Mouse (Mus musculus) erythroid progenitor cell, adult 5-6 weeks (primary cell): ENCODE results near the gene Tac2. TPM values are rescaled to one million over a fixed set of nuclear protein-coding genes. Genes with fewer than 3 reads are reported as not detected.
"Not testable (repeated sequence)": the region's sequence is repeated elsewhere in the genome, so short reads cannot be mapped to it uniquely, and the experiment has no call there.

Source experiments
- ATAC-seq: replicated peaks from 2 replicates; pipeline ENCODE4 v1.8.0; 2016; ENCODE audit warnings: moderate number of reproducible peaks, mild to moderate bottlenecking, moderate TSS enrichment, inconsistent platforms; ENCODE audit not compliant: poor library complexity, low FRiP score, severe bottlenecking
- total RNA-seq, 2 experiments: library from RNA; stranded (forward) in 1 of 2; stranded (reverse) in 1 of 2; fragments of 150-400 nt in 1 of 2; fragments of 186-747, 209-891 nt in 1 of 2; gene quantifications; 2 replicates each; pipeline versions ENCODE4 v1.2.3 to v1.2.4; 2015 to 2017; ENCODE audit warnings: low replicate concordance in 2 of 2

Gene Tac2
- total RNA-seq, 2 experiments from 2014 or later = 20.4 to 51.1 TPM

- no peak for ATAC-seq
Observed at GRCm38 (mm10) chr10:127754566-127755166, 30.4 kb downstream of the Tac2 start.

GRCm38 (mm10) chr10:127755246-127755645 is 31.0 kb downstream of the Tac2 start:
- no peak for ATAC-seq

- ATAC-seq = no peak
Observed at GRCm38 (mm10) chr10:127755770-127756468, 31.6 kb downstream of the Tac2 start.

GRCm38 (mm10) chr10:127759181-127760110 is 35.2 kb downstream of the Tac2 start, which contains the start of the genes Rdh1 and Rdh16f1:
Gene Rdh1 (plus strand): TSS chr10:127759721.
Gene Rdh16f1 (plus strand): TSS chr10:127759787.
- ATAC-seq = no peak

- ATAC-seq = not testable (repeated sequence)
Observed at GRCm38 (mm10) chr10:127762926-127763325, 38.6 kb downstream of the Tac2 start.

GRCm38 (mm10) chr10:127763914-127764680 is 39.8 kb downstream of the Tac2 start:
- ATAC-seq = no peak

GRCm38 (mm10) chr10:127766564-127766963 is 42.3 kb downstream of the Tac2 start:
- ATAC-seq = no peak

GRCm38 (mm10) chr10:127776011-127776410 is 51.7 kb downstream of the Tac2 start, which contains the start of gene Rdh9:
Gene Rdh9 (plus strand): TSS chr10:127776386.
- ATAC-seq = no peak

Other genes with a start within 250 kb of the Tac2 start
- gene Stac3, start 222.8 kb upstream of the Tac2 start, total RNA-seq (2015; ENCODE audit: low replicate concordance) = not detected in 2 replicates
- gene Stac3, start 222.8 kb upstream of the Tac2 start, total RNA-seq (2017; ENCODE audit: low replicate concordance) = not detected in 2 replicates
- gene Ndufa4l2, start 209.5 kb upstream of the Tac2 start, total RNA-seq (2015; ENCODE audit: low replicate concordance) = not detected in 2 replicates
- not detected in 2 replicates for gene Ndufa4l2, start 209.5 kb upstream of the Tac2 start, total RNA-seq (2017; ENCODE audit: low replicate concordance)
- 17.2 and 28.1 TPM in 2 replicates for gene Shmt2, start 202.0 kb upstream of the Tac2 start, total RNA-seq (2015; ENCODE audit: low replicate concordance)
- gene Shmt2, start 202.0 kb upstream of the Tac2 start, total RNA-seq (2017; ENCODE audit: low replicate concordance) = 21.4 and 24.8 TPM in 2 replicates
- gene Nxph4, start 189.9 kb upstream of the Tac2 start, total RNA-seq (2015; ENCODE audit: low replicate concordance) = not detected in 2 replicates
- not detected in 2 replicates for gene Nxph4, start 189.9 kb upstream of the Tac2 start, total RNA-seq (2017; ENCODE audit: low replicate concordance)
- gene Lrp1, start 103.3 kb upstream of the Tac2 start, total RNA-seq (2015; ENCODE audit: low replicate concordance) = 19.7 and 21.6 TPM in 2 replicates
- 11.5 and 13.1 TPM in 2 replicates for gene Lrp1, start 103.3 kb upstream of the Tac2 start, total RNA-seq (2017; ENCODE audit: low replicate concordance)
- 11.5 and 26.8 TPM in 2 replicates for gene Stat6, start 81.5 kb upstream of the Tac2 start, total RNA-seq (2015; ENCODE audit: low replicate concordance)
- 11.3 and 16.6 TPM in 2 replicates for gene Stat6, start 81.5 kb upstream of the Tac2 start, total RNA-seq (2017; ENCODE audit: low replicate concordance)
- gene Nemp1, start 57.6 kb upstream of the Tac2 start, total RNA-seq (2015; ENCODE audit: low replicate concordance) = 73.5 and 83.4 TPM in 2 replicates
- gene Nemp1, start 57.6 kb upstream of the Tac2 start, total RNA-seq (2017; ENCODE audit: low replicate concordance) = 69.6 and 83.2 TPM in 2 replicates
- 2.5 TPM in 1 of 2 replicates, not detected in the other for gene Nab2, start 55.9 kb upstream of the Tac2 start, total RNA-seq (2015; ENCODE audit: low replicate concordance)
- gene Nab2, start 55.9 kb upstream of the Tac2 start, total RNA-seq (2017; ENCODE audit: low replicate concordance) = 1.7 and 3.1 TPM in 2 replicates
- gene Myo1a, start 19.3 kb upstream of the Tac2 start, total RNA-seq (2015; ENCODE audit: low replicate concordance) = 0.84 TPM in 1 of 2 replicates, not detected in the other
- gene Myo1a, start 19.3 kb upstream of the Tac2 start, total RNA-seq (2017; ENCODE audit: low replicate concordance) = 2.3 and 3.5 TPM in 2 replicates
- gene Zbtb39, start 15.1 kb downstream of the Tac2 start, total RNA-seq (2015; ENCODE audit: low replicate concordance) = 0.72 and 2.9 TPM in 2 replicates
- 1.3 TPM in 1 of 2 replicates, not detected in the other for gene Zbtb39, start 15.1 kb downstream of the Tac2 start, total RNA-seq (2017; ENCODE audit: low replicate concordance)
- not detected in 2 replicates for gene Gpr182, start 27.3 kb downstream of the Tac2 start, total RNA-seq (2015; ENCODE audit: low replicate concordance)
- not detected in 2 replicates for gene Gpr182, start 27.3 kb downstream of the Tac2 start, total RNA-seq (2017; ENCODE audit: low replicate concordance)
- not detected in 2 replicates for gene Rdh1, start 35.2 kb downstream of the Tac2 start, total RNA-seq (2015; ENCODE audit: low replicate concordance)
- not detected in 2 replicates for gene Rdh1, start 35.2 kb downstream of the Tac2 start, total RNA-seq (2017; ENCODE audit: low replicate concordance)
- not detected in 2 replicates for gene Rdh16f1, start 35.3 kb downstream of the Tac2 start, total RNA-seq (2015; ENCODE audit: low replicate concordance)
- not detected in 2 replicates for gene Rdh16f1, start 35.3 kb downstream of the Tac2 start, total RNA-seq (2017; ENCODE audit: low replicate concordance)
- not detected in 2 replicates for gene Rdh9, start 51.9 kb downstream of the Tac2 start, total RNA-seq (2015; ENCODE audit: low replicate concordance)
- not detected in 2 replicates for gene Rdh9, start 51.9 kb downstream of the Tac2 start, total RNA-seq (2017; ENCODE audit: low replicate concordance)
- gene Rdh16, start 76.7 kb downstream of the Tac2 start, total RNA-seq (2015; ENCODE audit: low replicate concordance) = not detected in 2 replicates
- not detected in 2 replicates for gene Rdh16, start 76.7 kb downstream of the Tac2 start, total RNA-seq (2017; ENCODE audit: low replicate concordance)
- gene Rdh19, start 125.5 kb downstream of the Tac2 start, total RNA-seq (2015; ENCODE audit: low replicate concordance) = not detected in 2 replicates
- gene Rdh19, start 125.5 kb downstream of the Tac2 start, total RNA-seq (2017; ENCODE audit: low replicate concordance) = not detected in 2 replicates
- not detected in 2 replicates for gene Rdh16f2, start 142.0 kb downstream of the Tac2 start, total RNA-seq (2015; ENCODE audit: low replicate concordance)
- not detected in 2 replicates for gene Rdh16f2, start 142.0 kb downstream of the Tac2 start, total RNA-seq (2017; ENCODE audit: low replicate concordance)
- not detected in 2 replicates for gene Rdh7, start 164.3 kb downstream of the Tac2 start, total RNA-seq (2015; ENCODE audit: low replicate concordance)
- not detected in 2 replicates for gene Rdh7, start 164.3 kb downstream of the Tac2 start, total RNA-seq (2017; ENCODE audit: low replicate concordance)
- not detected in 2 replicates for gene Sdr9c7, start 174.0 kb downstream of the Tac2 start, total RNA-seq (2015; ENCODE audit: low replicate concordance)
- gene Sdr9c7, start 174.0 kb downstream of the Tac2 start, total RNA-seq (2017; ENCODE audit: low replicate concordance) = not detected in 2 replicates